Mouse (Mus musculus) liver, embryonic 11.5 days (tissue): ENCODE measurements around the gene Ccer2. TPM values are rescaled to one million over a fixed set of nuclear protein-coding genes. Genes with fewer than 3 reads are reported as not detected.

Experiments used
- polyA plus RNA-seq: library from polyadenylated mRNA; unstranded; fragments of >200 nt; fragmentation: Nextera tagmentation; extraction: Ambion mirVana; gene quantifications from 2 replicates; pipeline ENCODE4 v1.2.1, GENCODE M21; 2014

Gene Ccer2
- polyA plus RNA-seq, 1 experiment from 2014 or later: not detected

Other genes with a start within 250 kb of the Ccer2 start
- gene Ifnl2, start 245.7 kb upstream of the Ccer2 start, polyA plus RNA-seq: not detected in 2 replicates
- not detected in 2 replicates for gene Ifnl3, start 233.3 kb upstream of the Ccer2 start, polyA plus RNA-seq
- gene Sycn, start 215.3 kb upstream of the Ccer2 start, polyA plus RNA-seq: not detected in 2 replicates
- not detected in 2 replicates for gene Nccrp1, start 208.9 kb upstream of the Ccer2 start, polyA plus RNA-seq
- gene Samd4b, start 158.0 kb upstream of the Ccer2 start, polyA plus RNA-seq: 17.4 and 18.6 TPM in 2 replicates
- gene Pak4, start 158.0 kb upstream of the Ccer2 start, polyA plus RNA-seq: 34.0 and 35.3 TPM in 2 replicates
- gene Acp7, start 124.8 kb upstream of the Ccer2 start, polyA plus RNA-seq: not detected in 2 replicates
- 1.4 and 1.7 TPM in 2 replicates for gene Fbxo27, start 63.3 kb upstream of the Ccer2 start, polyA plus RNA-seq
- 3.1 and 3.7 TPM in 2 replicates for gene Fbxo17, start 39.4 kb upstream of the Ccer2 start, polyA plus RNA-seq
- gene Mrps12, start 14.4 kb upstream of the Ccer2 start, polyA plus RNA-seq: 172 and 180 TPM in 2 replicates
- gene Sars2, start 14.2 kb upstream of the Ccer2 start, polyA plus RNA-seq: 31.3 and 35.3 TPM in 2 replicates
- gene Sirt2, start 10.6 kb downstream of the Ccer2 start, polyA plus RNA-seq: 41.0 and 41.9 TPM in 2 replicates
- 61.4 and 61.8 TPM in 2 replicates for gene Nfkbib, start 11.3 kb downstream of the Ccer2 start, polyA plus RNA-seq
- 21.7 and 23.1 TPM in 2 replicates for gene Rinl, start 32.8 kb downstream of the Ccer2 start, polyA plus RNA-seq
- 238 and 279 TPM in 2 replicates for gene Hnrnpl, start 52.4 kb downstream of the Ccer2 start, polyA plus RNA-seq
- 107 TPM in 2 replicates for gene Ech1, start 69.0 kb downstream of the Ccer2 start, polyA plus RNA-seq
- 2.9 and 5.1 TPM in 2 replicates for gene Lgals4, start 77.7 kb downstream of the Ccer2 start, polyA plus RNA-seq
- not detected in 2 replicates for gene Lgals7, start 107.7 kb downstream of the Ccer2 start, polyA plus RNA-seq
- 0.21 and 0.37 TPM in 2 replicates for gene Capn12, start 125.2 kb downstream of the Ccer2 start, polyA plus RNA-seq
- 191 and 209 TPM in 2 replicates for gene Actn4, start 206.2 kb downstream of the Ccer2 start, polyA plus RNA-seq
- 421 and 425 TPM in 2 replicates for gene Eif3k, start 225.7 kb downstream of the Ccer2 start, polyA plus RNA-seq
- gene Map4k1, start 225.9 kb downstream of the Ccer2 start, polyA plus RNA-seq: 50.7 and 53.2 TPM in 2 replicates